Mouse (Mus musculus) CH12.LX (cell line): ENCODE results near the gene Ehmt1. TPM values are rescaled to one million over a fixed set of nuclear protein-coding genes. Genes with fewer than 3 reads are reported as not detected.

Experiments
- DNase-seq: peaks from one replicate; pipeline ENCODE4 v3.0.0-alpha.2; 2013; ENCODE audit errors: extremely low read depth
- H3K27ac ChIP-seq: 2 replicates; pipeline ENCODE4 v1.5.1; 2012; ENCODE audit warnings: low read depth, mild to moderate bottlenecking, control low read depth, moderate library complexity; ENCODE audit not compliant: insufficient read depth
- H3K27me3 ChIP-seq: replicated peaks from 2 replicates; pipeline ENCODE3; 2012; ENCODE audit warnings: inconsistent platforms
- H3K36me3 ChIP-seq, 2 experiments: replicated peaks in 1 of 2; 2 replicates each; pipeline versions ENCODE3 to v1.6.1; 2012; ENCODE audit warnings: inconsistent platforms in 1 of 2, low read length in 1 of 2, mild to moderate bottlenecking in 1 of 2, mixed read lengths in 1 of 2, moderate library complexity in 1 of 2; ENCODE audit not compliant: control insufficient read depth in 1 of 2, insufficient read depth in 1 of 2
- H3K4me1 ChIP-seq, 2 experiments: 2 replicates each; pipeline ENCODE4 v1.6.1; 2012; ENCODE audit warnings: inconsistent platforms in 1 of 2, moderate library complexity in 1 of 2; ENCODE audit not compliant: insufficient read depth in 2 of 2, control insufficient read depth in 1 of 2
- H3K4me2 ChIP-seq: 2 replicates; pipeline ENCODE4 v1.6.1; 2012; ENCODE audit warnings: low read depth, mild to moderate bottlenecking, control low read depth; ENCODE audit not compliant: poor library complexity, insufficient read depth, severe bottlenecking
- H3K4me3 ChIP-seq, 3 experiments: fragments of 150-350 bp in 1 of 3; sonication (generic) in 1 of 3; replicated peaks in 1 of 3; 2 replicates each; pipeline versions ENCODE3 to v1.5.1; 2011 to 2012; ENCODE audit warnings: low read depth in 2 of 3, low read length in 2 of 3, mild to moderate bottlenecking in 2 of 3, moderate library complexity in 2 of 3, control low read depth in 1 of 3, improper control_type of control experiment in 1 of 3, inconsistent platforms in 1 of 3, mixed read lengths in 1 of 3; ENCODE audit not compliant: poor library complexity in 1 of 3
- H3K79me2 ChIP-seq: replicated peaks from 2 replicates; pipeline ENCODE4 v1.6.1; 2012; ENCODE audit warnings: mild to moderate bottlenecking, moderate library complexity; ENCODE audit not compliant: control insufficient read depth, poor library complexity, insufficient read depth, severe bottlenecking; ENCODE audit errors: extremely low read depth
- H3K9ac ChIP-seq: 2 replicates; pipeline ENCODE4 v1.6.1; 2012; ENCODE audit warnings: low read depth, mild to moderate bottlenecking, control low read depth, moderate library complexity; ENCODE audit not compliant: insufficient read depth
- H3K9me3 ChIP-seq: replicated peaks from 2 replicates; pipeline ENCODE3; 2012; ENCODE audit warnings: low read length, inconsistent platforms, mixed read lengths
- BHLHE40 ChIP-seq: IDR thresholded peaks from 2 replicates; pipeline ENCODE4 v1.6.1; 2011; ENCODE audit warnings: mild to moderate bottlenecking, low read depth, low read length, improper control_type of control experiment
- CHD1 ChIP-seq: IDR thresholded peaks from 2 replicates; pipeline ENCODE4 v1.6.1; 2012; ENCODE audit warnings: low read depth, low read length, improper control_type of control experiment, inconsistent platforms
- CHD2 ChIP-seq: IDR thresholded peaks from 2 replicates; pipeline ENCODE4 v1.6.1; 2011; ENCODE audit warnings: low read length, improper control_type of control experiment
- CTCF ChIP-seq, 2 experiments: IDR thresholded peaks in 1 of 2; conservative IDR thresholded peaks in 1 of 2; 2 replicates each; pipeline ENCODE4 v1.5.1; 2011 to 2012; ENCODE audit warnings: low read depth in 2 of 2, low read length in 2 of 2, improper control_type of control experiment in 1 of 2, inconsistent platforms in 1 of 2, mild to moderate bottlenecking in 1 of 2, moderate library complexity in 1 of 2
- E2F4 ChIP-seq: IDR thresholded peaks from 2 replicates; pipeline ENCODE4 v1.6.1; 2011; ENCODE audit warnings: low read depth, low read length, improper control_type of control experiment; ENCODE audit not compliant: insufficient replicate concordance
- ELF1 ChIP-seq: IDR thresholded peaks from 2 replicates; pipeline ENCODE4 v1.6.1; 2014; ENCODE audit warnings: low read depth, mild to moderate bottlenecking, inconsistent platforms, low read length, improper control_type of control experiment
- EP300 ChIP-seq: IDR thresholded peaks from 2 replicates; pipeline ENCODE4 v1.6.1; 2011; ENCODE audit warnings: low read length, improper control_type of control experiment
- ETS1 ChIP-seq: conservative IDR thresholded peaks from 2 replicates; pipeline ENCODE4 v1.6.1; 2012; ENCODE audit warnings: low read depth, mild to moderate bottlenecking, inconsistent platforms, low read length, improper control_type of control experiment, moderate library complexity
- GABPA ChIP-seq: IDR thresholded peaks from 2 replicates; pipeline ENCODE4 v1.6.1; 2012; ENCODE audit warnings: low read depth, low read length, improper control_type of control experiment, inconsistent platforms; ENCODE audit not compliant: insufficient replicate concordance
- HCFC1 ChIP-seq: IDR thresholded peaks from 2 replicates; pipeline ENCODE4 v1.6.1; 2012; ENCODE audit warnings: low read depth, mild to moderate bottlenecking, inconsistent platforms, low read length, improper control_type of control experiment
- IRF4 ChIP-seq: IDR thresholded peaks from 2 replicates; pipeline ENCODE4 v1.6.1; 2014; ENCODE audit warnings: low read depth, mild to moderate bottlenecking, inconsistent platforms, low read length, improper control_type of control experiment
- JUN ChIP-seq: IDR thresholded peaks from 2 replicates; pipeline ENCODE4 v1.6.1; 2011; ENCODE audit warnings: low read depth, mild to moderate bottlenecking, low read length, improper control_type of control experiment, moderate library complexity; ENCODE audit not compliant: insufficient read depth
- JUND ChIP-seq: conservative IDR thresholded peaks from 2 replicates; pipeline ENCODE4 v1.6.1; 2011; ENCODE audit warnings: low read depth, low read length, improper control_type of control experiment
- KAT2A ChIP-seq: IDR thresholded peaks from 2 replicates; pipeline ENCODE4 v1.6.1; 2012; ENCODE audit warnings: low read length, improper control_type of control experiment, inconsistent platforms; ENCODE audit not compliant: insufficient replicate concordance
- MAFK ChIP-seq: IDR thresholded peaks from 2 replicates; pipeline ENCODE4 v1.6.1; 2011; ENCODE audit warnings: low read length, improper control_type of control experiment; ENCODE audit not compliant: insufficient replicate concordance
- MAX ChIP-seq: IDR thresholded peaks from 2 replicates; pipeline ENCODE4 v1.6.1; 2011; ENCODE audit warnings: low read length, improper control_type of control experiment
- MAZ ChIP-seq: IDR thresholded peaks from 2 replicates; pipeline ENCODE4 v1.6.1; 2012; ENCODE audit warnings: low read depth, mild to moderate bottlenecking, inconsistent platforms, low read length, improper control_type of control experiment, moderate library complexity
- MEF2A ChIP-seq: IDR thresholded peaks from 2 replicates; pipeline ENCODE4 v1.6.1; 2014; ENCODE audit warnings: low read depth, mild to moderate bottlenecking, inconsistent platforms, low read length, improper control_type of control experiment, borderline replicate concordance
- MXI1 ChIP-seq: IDR thresholded peaks from 2 replicates; pipeline ENCODE4 v1.6.1; 2011; ENCODE audit warnings: mild to moderate bottlenecking, low read depth, low read length, improper control_type of control experiment
- MYC ChIP-seq: IDR thresholded peaks from 2 replicates; pipeline ENCODE4 v1.6.1; 2011; ENCODE audit warnings: low read depth, mild to moderate bottlenecking, improper control_type of control experiment, low read length
- NELFE ChIP-seq: IDR thresholded peaks from 2 replicates; pipeline ENCODE4 v1.6.1; 2011; ENCODE audit warnings: low read depth, low read length, improper control_type of control experiment
- NRF1 ChIP-seq: IDR thresholded peaks from 2 replicates; pipeline ENCODE4 v1.6.1; 2014; ENCODE audit warnings: low read depth, mild to moderate bottlenecking, inconsistent platforms, low read length, improper control_type of control experiment, moderate library complexity
- PAX5 ChIP-seq: IDR thresholded peaks from 2 replicates; pipeline ENCODE4 v1.6.1; 2012; ENCODE audit warnings: low read length, inconsistent platforms, mixed read lengths
- POLR2A ChIP-seq: IDR thresholded peaks from 2 replicates; pipeline ENCODE4 v1.6.1; 2011; ENCODE audit warnings: low read depth, mild to moderate bottlenecking, improper control_type of control experiment, low read length
- POLR2AphosphoS2 ChIP-seq: IDR thresholded peaks from 2 replicates; pipeline ENCODE4 v1.6.1; 2011; ENCODE audit warnings: low read depth, low read length, improper control_type of control experiment
- RAD21 ChIP-seq: IDR thresholded peaks from 2 replicates; pipeline ENCODE4 v1.6.1; 2011; ENCODE audit warnings: low read depth, mild to moderate bottlenecking, low read length, improper control_type of control experiment, moderate library complexity
- RCOR1 ChIP-seq: conservative IDR thresholded peaks from 2 replicates; pipeline ENCODE4 v1.6.1; 2012; ENCODE audit warnings: low read depth, mild to moderate bottlenecking, inconsistent platforms, low read length, improper control_type of control experiment
- SIN3A ChIP-seq: IDR thresholded peaks from 2 replicates; pipeline ENCODE4 v1.6.1; 2012; ENCODE audit warnings: low read length, improper control_type of control experiment, inconsistent platforms
- SMC3 ChIP-seq: IDR thresholded peaks from 2 replicates; pipeline ENCODE4 v1.6.1; 2011; ENCODE audit warnings: low read depth, low read length, improper control_type of control experiment
- TBP ChIP-seq: conservative IDR thresholded peaks from 2 replicates; pipeline ENCODE4 v1.6.1; 2011; ENCODE audit warnings: low read depth, low read length, improper control_type of control experiment
- TCF12 ChIP-seq: IDR thresholded peaks from 2 replicates; pipeline ENCODE4 v1.6.1; 2014; ENCODE audit warnings: low read depth, mild to moderate bottlenecking, inconsistent platforms, low read length, improper control_type of control experiment
- UBTF ChIP-seq: IDR thresholded peaks from 2 replicates; pipeline ENCODE4 v1.6.1; 2012; ENCODE audit warnings: low read depth, mild to moderate bottlenecking, inconsistent platforms, low read length, improper control_type of control experiment, moderate library complexity
- USF1 ChIP-seq: IDR thresholded peaks from 2 replicates; pipeline ENCODE4 v1.6.1; 2014; ENCODE audit warnings: low read depth, mild to moderate bottlenecking, inconsistent platforms, low read length, improper control_type of control experiment
- USF2 ChIP-seq: conservative IDR thresholded peaks from 2 replicates; pipeline ENCODE4 v1.6.1; 2011; ENCODE audit warnings: low read depth, low read length, improper control_type of control experiment
- ZC3H11A ChIP-seq: IDR thresholded peaks from 2 replicates; pipeline ENCODE4 v1.6.1; 2012; ENCODE audit warnings: low read depth, mild to moderate bottlenecking, inconsistent platforms, low read length, improper control_type of control experiment
- ZKSCAN1 ChIP-seq: IDR thresholded peaks from 2 replicates; pipeline ENCODE4 v1.6.1; 2012; ENCODE audit warnings: low read depth, inconsistent platforms, low read length, improper control_type of control experiment, borderline replicate concordance
- ZMIZ1 ChIP-seq: IDR thresholded peaks from 2 replicates; pipeline ENCODE4 v1.6.1; 2012; ENCODE audit warnings: low read depth, mild to moderate bottlenecking, inconsistent platforms, low read length, improper control_type of control experiment
- ZNF384 ChIP-seq: IDR thresholded peaks from 2 replicates; pipeline ENCODE4 v1.6.1; 2012; ENCODE audit warnings: low read depth, low read length, improper control_type of control experiment, inconsistent platforms
- dilution Hi-C: fragments of 300-500 bp; cut with MboI; formaldehyde crosslinking; loops from 2 replicates; pipeline ENCODE4 v1.14.3; 2020; ENCODE audit warnings: low sequenced_read_pairs; ENCODE audit not compliant: extremely low pct_unique_long_range_greater_than_20kb, extremely low pct_ligation_motif_present
- in situ Hi-C: fragments of 300-500 bp; cut with MboI; formaldehyde crosslinking; loops from 3 replicates; pipeline ENCODE4 v1.14.3; 2019; ENCODE audit warnings: low sequenced_read_pairs, low pct_ligation_motif_present, low pct_unique_long_range_greater_than_20kb, mixed read lengths
- polyA plus RNA-seq: library from polyadenylated mRNA; unstranded; fragments of >175 nt; gene quantifications from 2 replicates; pipeline ENCODE4 v1.2.1, GENCODE M21; 2012; ENCODE audit warnings: low read depth; ENCODE audit not compliant: insufficient read length
- total RNA-seq, 2 experiments: library from RNA; depleted of rRNA; stranded (reverse); fragments of 300-350 nt in 1 of 2; fragments of >200 nt in 1 of 2; gene quantifications; 2 replicates each; pipeline ENCODE4 v1.2.3; 2012 to 2014

The Ehmt1 gene
- total and polyA plus RNA-seq, 3 experiments: 25.5 to 30.7 (median 27.2) TPM

DNA sequence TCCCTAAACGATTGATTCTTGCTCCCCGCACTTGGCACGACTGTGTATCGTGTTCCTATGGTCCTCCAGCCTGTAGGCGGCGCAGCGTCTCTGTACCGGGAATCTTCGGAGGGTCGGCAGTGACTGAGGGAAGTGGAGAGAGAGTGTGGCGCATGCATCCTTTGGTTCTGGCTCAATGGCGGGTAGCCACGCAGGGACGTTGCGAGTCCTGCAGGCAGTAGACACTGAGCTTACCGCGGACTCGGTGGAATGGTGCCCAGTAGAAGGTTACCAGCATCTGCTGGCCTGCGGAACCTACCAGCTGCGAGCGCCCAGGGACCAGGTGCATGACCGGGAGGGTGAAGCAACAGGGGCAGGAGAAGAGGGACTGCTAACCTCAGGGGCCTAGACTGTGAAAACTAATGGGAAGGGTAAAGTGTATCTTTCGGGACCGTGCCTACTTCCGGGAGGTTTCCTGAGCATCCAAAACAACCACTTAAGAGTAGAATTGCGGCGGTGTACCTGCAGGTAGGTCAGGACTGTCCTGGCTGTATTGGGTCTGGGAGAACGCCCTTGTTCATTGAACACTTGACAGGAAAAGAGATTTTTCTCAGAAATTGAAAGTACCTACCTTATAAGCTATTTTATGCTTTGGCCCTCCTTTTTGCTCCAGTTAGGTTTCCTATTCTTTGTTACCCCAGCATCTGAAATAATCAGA lies 43.0 kb upstream of the Ehmt1 start, which contains the start of gene Dph7:
Dph7 (plus strand) TSS at position 97 of the 697 bp plus-strand sequence.
- Histone ChIP-seq H3K27ac (peak within 1 kb of the TSS; percentile 18; the same call in 1 of the 2 replicates), H3K36me3 (peaks cover 52 to 76% of the 10 kb centered on the region in 2 experiments)
- dilution Hi-C loops: no loop called here

DNA sequence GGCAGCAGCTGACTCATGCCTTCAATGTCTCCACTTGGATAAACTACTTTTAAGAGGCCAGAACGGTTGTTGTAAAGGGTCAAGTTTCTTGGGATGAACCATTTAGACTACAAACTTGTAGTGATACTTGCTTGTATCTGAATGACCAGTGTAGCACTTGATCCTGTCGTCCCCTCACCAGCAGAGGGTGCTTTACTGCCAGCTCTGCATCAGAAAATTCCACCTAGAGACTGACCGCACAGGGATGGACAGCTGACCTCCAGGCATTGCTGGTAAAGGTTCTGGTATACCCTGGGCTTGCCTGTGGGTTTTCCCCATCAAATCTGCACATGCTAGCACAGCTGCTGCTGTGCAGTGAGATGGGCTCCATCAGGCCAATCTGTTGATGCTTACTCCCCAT lies 41.5 kb upstream of the Ehmt1 start:
- H3K36me3 ChIP-seq: peaks cover 44 to 76% of the 10 kb centered on the region in 2 experiments
- no peak for DNase-seq
- no peak overlapping the region for H3K27ac ChIP-seq
- peaks cover 20% of the 10 kb centered on the region for H3K79me2 ChIP-seq
- dilution Hi-C loops: no loop called here
- no peaks in the 10 kb centered on the region for H3K27me3 ChIP-seq
- no peaks in the 10 kb centered on the region for H3K9me3 ChIP-seq
- no peak for TF ChIP-seq BHLHE40
- TF ChIP-seq TCF12: peak; percentile 28; the same call in 1 of the 2 replicates
- no peak for TF ChIP-seq POLR2AphosphoS2
- TF ChIP-seq RAD21: peak; percentile 15
- peak; percentile 15; the same call in 1 of the 2 replicates for TF ChIP-seq SMC3
- TF ChIP-seq CTCF (conservative IDR thresholded peaks at IDR 0.05 in 1 of 2, IDR thresholded peaks at IDR 0.05 in 1 of 2; ENCODE audit: low read depth in 2 of 2, low read length in 2 of 2): peak; percentile 27 to 62; a peak in 3 of 4 replicates
- no peak overlapping the region for H3K4me3 ChIP-seq
- peaks cover 0 to 32% of the 10 kb centered on the region in 2 experiments; a peak in 3 of 4 replicates for H3K4me1 ChIP-seq
- in situ Hi-C loops: no loop called here
- no peak overlapping the region for H3K9ac ChIP-seq
- H3K4me2 ChIP-seq: no peak overlapping the region

More for the DNA sequence above, 43.0 kb upstream of the Ehmt1 start, which contains the start of gene Dph7:
- DNase-seq: peak; percentile 89
- Histone ChIP-seq H3K79me2 (peaks cover 20% of the 10 kb centered on the region), H3K27me3 (no peaks in the 10 kb centered on the region), H3K4me1 (peaks cover 0 to 19% of the 10 kb centered on the region in 2 experiments; a peak in 2 of 4 replicates), H3K9ac (peak within 1 kb of the TSS; percentile 91), H3K4me2 (peak within 1 kb of the TSS; percentile 82), H3K9me3 (no peaks in the 10 kb centered on the region), H3K4me3 (peak within 1 kb of the TSS; percentile 61 to 97 (median 96))
- no peak for TF ChIP-seq ZNF384
- TF ChIP-seq POLR2AphosphoS2: peak; percentile 98
- TF ChIP-seq CHD2: peak; percentile 28; the same call in 1 of the 2 replicates
- TF ChIP-seq MYC: peak; percentile 91
- TF ChIP-seq IRF4: peak; percentile 78; the same call in 1 of the 2 replicates
- TF ChIP-seq HCFC1: peak; percentile 82
- TF ChIP-seq ZC3H11A: no peak
- peak; percentile 67 for TF ChIP-seq NRF1
- TF ChIP-seq MAFK: no peak
- no peak for TF ChIP-seq USF1
- no peak for TF ChIP-seq ETS1
- 0 out of 2 replicates have a peak, but pooled peaks have one; percentile 51 for TF ChIP-seq KAT2A
- TF ChIP-seq PAX5: no peak
- peak; percentile 92 for TF ChIP-seq POLR2A
- TF ChIP-seq NELFE: peak; percentile 81
- TF ChIP-seq MAZ: 0 out of 2 replicates have a peak, but pooled peaks have one; percentile 65
- peak; percentile 43; the same call in 1 of the 2 replicates for TF ChIP-seq BHLHE40
- TF ChIP-seq CTCF (conservative IDR thresholded peaks at IDR 0.05 in 1 of 2, IDR thresholded peaks at IDR 0.05 in 1 of 2; ENCODE audit: low read depth in 2 of 2, low read length in 2 of 2): peak; percentile 59 to 94
- peak; percentile 93 for TF ChIP-seq MXI1
- peak; percentile 36 for TF ChIP-seq SMC3
- no peak for TF ChIP-seq JUND
- no peak for TF ChIP-seq UBTF
- no peak for TF ChIP-seq ZKSCAN1
- peak; percentile 68; the same call in 1 of the 2 replicates for TF ChIP-seq ELF1
- TF ChIP-seq TCF12: peak; percentile 91
- TF ChIP-seq MAX: peak; percentile 79
- no peak; the same call in 1 of the 2 replicates for TF ChIP-seq ZMIZ1
- no peak for TF ChIP-seq E2F4
- TF ChIP-seq SIN3A: peak; percentile 50; the same call in 1 of the 2 replicates
- TF ChIP-seq MEF2A: peak; percentile 43; the same call in 1 of the 2 replicates
- TF ChIP-seq RCOR1: no peak
- no peak for TF ChIP-seq EP300
- no peak; the same call in none of the 2 replicates for TF ChIP-seq RAD21
- TF ChIP-seq USF2: 0 out of 2 replicates have a peak, but pooled peaks have one; percentile 11
- TF ChIP-seq CHD1: no peak
- TF ChIP-seq GABPA: peak; percentile 81
- no peak for TF ChIP-seq JUN
- peak; percentile 87 for TF ChIP-seq TBP
- in situ Hi-C loops: no loop called here
